Mouse (Mus musculus): ENCODE measurements around the gene Fbxo6.
A peak's percentile ranks its signal among the peaks of the same experiment; 100 is the strongest.

DNA sequence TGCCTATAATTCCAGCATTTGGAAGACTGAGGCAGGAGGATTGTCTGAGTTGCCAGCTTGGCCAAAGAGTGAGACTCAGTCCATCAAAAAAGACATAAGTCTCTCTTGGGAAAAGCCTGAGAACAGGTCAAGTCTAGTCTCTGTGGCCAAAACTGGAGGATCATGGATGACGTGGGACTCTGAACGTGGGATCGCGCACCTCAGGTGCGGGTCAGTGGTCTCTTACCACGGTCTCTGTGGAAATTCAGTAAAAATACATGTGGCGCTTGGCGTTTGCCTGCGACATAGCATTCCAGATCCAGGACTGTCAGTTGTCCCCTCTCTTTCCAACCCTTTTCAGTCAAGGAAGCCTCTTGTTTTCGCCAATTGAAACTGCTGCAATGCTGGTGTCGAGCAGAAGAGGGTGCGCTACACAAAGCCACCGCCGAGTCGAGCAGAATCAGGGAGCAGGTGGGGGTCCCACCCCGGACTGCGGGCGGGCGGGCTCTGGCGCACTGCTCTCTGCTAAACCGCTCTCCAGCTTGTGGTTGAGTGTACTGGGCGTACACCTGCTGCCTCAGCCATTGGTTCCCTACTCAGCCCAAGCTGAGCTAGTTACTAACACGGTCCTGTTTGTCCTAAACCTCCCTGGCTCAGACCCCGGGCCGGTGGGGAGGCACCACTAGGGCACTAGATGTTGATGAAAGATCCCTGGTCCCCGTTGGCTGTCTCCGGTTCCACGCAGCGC, 50.0 kb downstream of the Fbxo6 start:
- TF ChIP-seq CTCF (IDR thresholded peaks at IDR 0.05; ENCODE audit: low read depth) (peak; percentile 67), EP300 (IDR thresholded peaks at IDR 0.05; ENCODE audit: low read depth) (no peak)
